23 mouse cellular contexts compared by ENCODE assay signal in genomic region chr5:134933686-134934085, GRCm38 (mm10). TPM values are rescaled to one million over a fixed set of nuclear protein-coding genes. Genes with fewer than 3 reads are reported as not detected.
DNase-seq lines count a peak whose midpoint lies in the region; ATAC-seq and TF ChIP-seq lines count a peak whose summit lies in the region.
"Not testable (repeated sequence)": the region's sequence is repeated elsewhere in the genome, so short reads cannot be mapped to it uniquely, and the experiment has no call there.
"Had no signal": no experiment of that assay in that cellular context is flagged by ENCODE, and none has a peak within 500 bp of the region (broad histone marks: within the 10 kb centered on the region; RNA-seq: fewer than 3 reads in every experiment).

No protein-coding gene starts in this region.

- H3K4me2 ChIP-seq in intestine, embryonic 15.5 days (replicated peaks), result 0 out of 2 replicates have a peak overlapping the region, but pooled peaks have one; percentile 94
- peak overlapping the region; percentile 91 for H3K4me2 ChIP-seq in liver, embryonic 15.5 days

- in situ Hi-C loops in ES-E14 (cut with MboI; ENCODE audit: low sequenced_read_pairs in 2 of 2, unreplicated experiment in 2 of 2), result not testable (repeated sequence)

- not testable (repeated sequence) for H3K4me3 ChIP-seq in ES-E14 (ENCODE audit: insufficient read depth in 1 of 2, low read depth in 1 of 2, low read length in 2 of 2, poor library complexity in 1 of 2, severe bottlenecking in 1 of 2); intestine, embryonic 15.5 days (replicated peaks); spleen, adult 2 months (ENCODE audit: extremely low read depth, insufficient read depth, insufficient read length)
- peak overlapping the region; percentile 66 for H3K4me3 ChIP-seq in erythroblast, embryonic 14.5 days (replicated peaks)
- H3K4me3 ChIP-seq in liver, embryonic 15.5 days (replicated peaks), result peak overlapping the region; percentile 89

- not testable (repeated sequence) for H3K9ac ChIP-seq in ES-E14 (ENCODE audit: insufficient read depth, low read depth, low read length, poor library complexity, severe bottlenecking); intestine, embryonic 15.5 days; liver, embryonic 15.5 days

- 88% methylated on average over 5 of the region's 5 CpGs for WGBS in intestine, embryonic 15.5 days
- WGBS in liver, embryonic 15.5 days (ENCODE audit: insufficient replicate concordance), result 73% methylated on average over 5 of the region's 5 CpGs
- WGBS in spleen, adult 2 months, result 88% methylated on average over 5 of the region's 5 CpGs

- peak; percentile 33 for DNase-seq in CD4-positive helper T cell, adult 2 months (ENCODE audit: low read depth, low spot score)
- not testable (repeated sequence) for DNase-seq in ES-E14 (ENCODE audit: low read depth, low spot score); spleen, adult 2 months (ENCODE audit: low read depth in 1 of 2, low spot score in 2 of 2)
- DNase-seq in thymus, postnatal 14 days, result peak; percentile 43

- H3K4me1 ChIP-seq in ES-E14 (ENCODE audit: control insufficient read depth in 2 of 2, insufficient read depth in 2 of 2, low read length in 2 of 2, poor library complexity in 1 of 2); intestine, embryonic 15.5 days (replicated peaks); spleen, adult 2 months (ENCODE audit: control insufficient read depth, insufficient read depth, insufficient read length): not testable (repeated sequence)
- H3K4me1 ChIP-seq in erythroblast, embryonic 14.5 days (ENCODE audit: control insufficient read depth), result peaks cover 38% of the 10 kb centered on the region
- peaks cover 31% of the 10 kb centered on the region for H3K4me1 ChIP-seq in liver, embryonic 15.5 days (replicated peaks)

- H3K27ac ChIP-seq in ES-E14 (ENCODE audit: insufficient read depth, low read depth, low read length, poor library complexity, severe bottlenecking), result peak overlapping the region; percentile 65; the same call in 1 of the 2 replicates
- H3K27ac ChIP-seq in intestine, embryonic 15.5 days, result not testable (repeated sequence)
- H3K27ac ChIP-seq in liver, embryonic 15.5 days (replicated peaks), result 0 out of 2 replicates have a peak overlapping the region, but pooled peaks have one; percentile 98
- peak overlapping the region; percentile 22; the same call in 1 of the 2 replicates for H3K27ac ChIP-seq in spleen, adult 2 months (ENCODE audit: insufficient read depth, low read length)

- TF ChIP-seq CTCF in spleen, adult 2 months (IDR thresholded peaks at IDR 0.05; ENCODE audit: extremely low read depth, insufficient read depth, insufficient read length, insufficient replicate concordance), result not testable (repeated sequence)

- peaks cover 21% of the 10 kb centered on the region for H3K27me3 ChIP-seq in erythroblast, embryonic 14.5 days (ENCODE audit: control insufficient read depth)
- not testable (repeated sequence) for H3K27me3 ChIP-seq in intestine, embryonic 15.5 days (replicated peaks); spleen, adult 2 months (ENCODE audit: control insufficient read depth, insufficient read depth, low read length)
- peaks cover 15% of the 10 kb centered on the region for H3K27me3 ChIP-seq in liver, embryonic 15.5 days

- not testable (repeated sequence) for ATAC-seq in intestine, embryonic 15.5 days; liver, embryonic 15.5 days (ENCODE audit: insufficient read depth)

- peaks cover 26% of the 10 kb centered on the region for H3K36me3 ChIP-seq in ES-E14 (ENCODE audit: control insufficient read depth, insufficient read depth, low read length, poor library complexity, severe bottlenecking)
- H3K36me3 ChIP-seq in erythroblast, embryonic 14.5 days (ENCODE audit: control insufficient read depth), result peaks cover 26% of the 10 kb centered on the region
- H3K36me3 ChIP-seq in intestine, embryonic 15.5 days; spleen, adult 2 months (ENCODE audit: control insufficient read depth, insufficient read depth, low read length): not testable (repeated sequence)
- H3K36me3 ChIP-seq in liver, embryonic 15.5 days (replicated peaks), result peaks cover 19% of the 10 kb centered on the region

- H3K9me3 ChIP-seq in ES-E14 (ENCODE audit: control insufficient read depth, insufficient read depth, low read depth, low read length); erythroblast, embryonic 14.5 days (ENCODE audit: control insufficient read depth, low read length); intestine, embryonic 15.5 days; liver, embryonic 15.5 days (replicated peaks): not testable (repeated sequence)

- not testable (repeated sequence) for TF ChIP-seq POLR2A in spleen, adult 2 months (IDR thresholded peaks at IDR 0.05; ENCODE audit: low read depth, low read length)

RNA-seq across cellular contexts. Expression of gene Mettl27, which starts 1.5 kb away (rescaled TPM):
- total RNA-seq in ES-E14 (2012; rRNA removed), result 15.6 and 17.3 TPM in 2 replicates
- 5.8 and 6.4 TPM in 2 replicates for polyA plus RNA-seq in erythroblast, embryonic 14.5 days (2012)
- polyA plus RNA-seq in intestine, embryonic 15.5 days (2015; fragmentation: Nextera tagmentation; extraction: Ambion mirVana), result 18.5 and 25.7 TPM in 2 replicates
- polyA plus RNA-seq in liver, embryonic 15.5 days (2015; fragmentation: Nextera tagmentation; extraction: Ambion mirVana), result 17.2 and 21.3 TPM in 2 replicates
- 9.8 and 11.3 TPM in 2 replicates for polyA plus RNA-seq in spleen, adult 2 months (2012; rRNA removed)

RNA-seq across cellular contexts. Expression of gene Cldn4, which starts 13.0 kb away (rescaled TPM):
- total RNA-seq in ES-E14 (2012; rRNA removed), result 150 and 350 TPM in 2 replicates
- not detected in 2 replicates for polyA plus RNA-seq in erythroblast, embryonic 14.5 days (2012)
- polyA plus RNA-seq in intestine, embryonic 15.5 days (2015; fragmentation: Nextera tagmentation; extraction: Ambion mirVana), result 45.6 and 49.2 TPM in 2 replicates
- 0.18 and 0.38 TPM in 2 replicates for polyA plus RNA-seq in liver, embryonic 15.5 days (2015; fragmentation: Nextera tagmentation; extraction: Ambion mirVana)
- polyA plus RNA-seq in spleen, adult 2 months (2012; rRNA removed), result 0.38 and 0.44 TPM in 2 replicates
- total RNA-seq: adrenal gland, adult 2 months; adrenal gland, postnatal 25 days; gastrocnemius, adult 2 months; gastrocnemius, postnatal 25 days; granulocyte monocyte progenitor cell, adult 5-6 weeks had no signal
- polyA plus RNA-seq: adrenal gland, adult 2 months; forebrain, embryonic 14.5 days; hindbrain, embryonic 16.5 days had no signal

RNA-seq across cellular contexts. Expression of gene Cldn13, which starts 18.4 kb away (rescaled TPM):
- not detected in 2 replicates for total RNA-seq in ES-E14 (2012; rRNA removed)
- 5.9 and 6.1 TPM in 2 replicates for polyA plus RNA-seq in erythroblast, embryonic 14.5 days (2012)
- polyA plus RNA-seq in intestine, embryonic 15.5 days (2015; fragmentation: Nextera tagmentation; extraction: Ambion mirVana), result 3.9 and 5.3 TPM in 2 replicates
- 278 and 316 TPM in 2 replicates for polyA plus RNA-seq in liver, embryonic 15.5 days (2015; fragmentation: Nextera tagmentation; extraction: Ambion mirVana)
- 32.3 and 35.1 TPM in 2 replicates for polyA plus RNA-seq in spleen, adult 2 months (2012; rRNA removed)
- total RNA-seq: adrenal gland, adult 2 months; adrenal gland, postnatal 25 days; CH12.LX; gastrocnemius, adult 2 months; gastrocnemius, postnatal 25 days; granulocyte monocyte progenitor cell, adult 5-6 weeks; heart, postnatal 10 days; heart, postnatal 4 days had no signal
- polyA plus RNA-seq: adrenal gland, adult 2 months; hindbrain, embryonic 16.5 days had no signal

RNA-seq across cellular contexts. Expression of gene Tmem270, which starts 27.2 kb away (rescaled TPM):
- not detected in 2 replicates for total RNA-seq in ES-E14 (2012; rRNA removed)
- polyA plus RNA-seq in erythroblast, embryonic 14.5 days (2012), result 0.04 TPM in 1 of 2 replicates, not detected in the other
- not detected in 2 replicates for polyA plus RNA-seq in intestine, embryonic 15.5 days (2015; fragmentation: Nextera tagmentation; extraction: Ambion mirVana)
- polyA plus RNA-seq in liver, embryonic 15.5 days (2015; fragmentation: Nextera tagmentation; extraction: Ambion mirVana), result 0.13 TPM in 1 of 2 replicates, not detected in the other
- polyA plus RNA-seq in spleen, adult 2 months (2012; rRNA removed), result 0.14 TPM in 1 of 2 replicates, not detected in the other
- total RNA-seq: adrenal gland, adult 2 months; adrenal gland, postnatal 25 days; CH12.LX; gastrocnemius, adult 2 months; gastrocnemius, postnatal 25 days; granulocyte monocyte progenitor cell, adult 5-6 weeks; heart, postnatal 10 days; heart, postnatal 4 days; MEL had no signal
- polyA plus RNA-seq: adrenal gland, adult 2 months; embryonic facial prominence, embryonic 14.5 days; forebrain, embryonic 10.5 days; forebrain, embryonic 14.5 days; heart, embryonic 14.5 days; hindbrain, embryonic 12.5 days; hindbrain, embryonic 16.5 days; intestine, embryonic 14.5 days had no signal

RNA-seq across cellular contexts. Expression of gene Cldn3, which starts 52.3 kb away (rescaled TPM):
- 8.4 and 24.1 TPM in 2 replicates for total RNA-seq in ES-E14 (2012; rRNA removed)
- polyA plus RNA-seq in erythroblast, embryonic 14.5 days (2012), result 0.04 TPM in 1 of 2 replicates, not detected in the other
- polyA plus RNA-seq in intestine, embryonic 15.5 days (2015; fragmentation: Nextera tagmentation; extraction: Ambion mirVana), result 173 and 195 TPM in 2 replicates
- polyA plus RNA-seq in liver, embryonic 15.5 days (2015; fragmentation: Nextera tagmentation; extraction: Ambion mirVana), result 1.2 and 2.1 TPM in 2 replicates
- polyA plus RNA-seq in spleen, adult 2 months (2012; rRNA removed), result 3.1 and 5.0 TPM in 2 replicates
- total RNA-seq: CH12.LX; gastrocnemius, adult 2 months; granulocyte monocyte progenitor cell, adult 5-6 weeks; MEL had no signal

Comparison
In these comparisons a context has a peak if more than half of its experiments do, and no peak if none do; other contexts are left out.
1. RNA of gene Cldn4, which starts 13.0 kb away (polyA plus RNA-seq): 45.6 to 49.2 TPM in intestine, embryonic 15.5 days; 0.38 to 0.44 TPM in spleen, adult 2 months, 0.18 to 0.38 TPM in liver, embryonic 15.5 days and not detected in erythroblast, embryonic 14.5 days; every median in the first group is over 10 times any median in the second.